Comparison of ENCODE assay signal across 9 mouse cellular contexts in genomic region chr13:37452022-37452941, GRCm38 (mm10).
DNase-seq lines count a peak whose midpoint lies in the region; ATAC-seq and TF ChIP-seq lines count a peak whose summit lies in the region.
"Had no signal": no experiment of that assay in that cellular context is flagged by ENCODE, and none has a peak within 500 bp of the region (broad histone marks: within the 10 kb centered on the region; RNA-seq: fewer than 3 reads in every experiment).

No protein-coding gene starts in this region.

- H3K9ac ChIP-seq in embryonic facial prominence, embryonic 11.5 days (replicated peaks; ENCODE audit: low read length) = peak overlapping the region; percentile 50
- peak overlapping the region; percentile 39; the same call in 1 of the 2 replicates for H3K9ac ChIP-seq in liver, embryonic 12.5 days
- H3K9ac ChIP-seq in midbrain, postnatal 0 days (replicated peaks; ENCODE audit: low read length, poor library complexity, severe bottlenecking) = peak overlapping the region; percentile 44; the same call in 1 of the 2 replicates

- no peak overlapping the region for H3K27ac ChIP-seq in embryonic facial prominence, embryonic 11.5 days (replicated peaks; ENCODE audit: low read depth, low read length)
- H3K27ac ChIP-seq in heart, embryonic 10.5 days = peak overlapping the region; percentile 67
- H3K27ac ChIP-seq in liver, embryonic 12.5 days = peak overlapping the region; percentile 66
- no peak overlapping the region for H3K27ac ChIP-seq in midbrain, postnatal 0 days (ENCODE audit: low read depth, low read length)

- peak overlapping the region; percentile 57 for H3K4me2 ChIP-seq in embryonic facial prominence, embryonic 11.5 days (ENCODE audit: low read depth, low read length)
- H3K4me2 ChIP-seq in liver, embryonic 12.5 days = peak overlapping the region; percentile 71
- peak overlapping the region; percentile 40 for H3K4me2 ChIP-seq in midbrain, postnatal 0 days (ENCODE audit: low read depth, low read length, poor library complexity, severe bottlenecking)

- peak; percentile 55 for DNase-seq in embryonic facial prominence, embryonic 11.5 days (ENCODE audit: low spot score)
- DNase-seq in heart, embryonic 10.5 days (ENCODE audit: low spot score) = peak; percentile 89
- peak; percentile 58 to 72 for DNase-seq in kidney, adult 8-10 months
- peak; percentile 48 for DNase-seq in midbrain, postnatal 0 days (ENCODE audit: low spot score)
- DNase-seq in splenic B cell, adult 2 months (ENCODE audit: low read depth, low spot score) = peak; percentile 71

- no peaks in the 10 kb centered on the region for H3K36me3 ChIP-seq in erythroblast, embryonic 14.5 days (ENCODE audit: control insufficient read depth)
- H3K36me3 ChIP-seq in embryonic facial prominence, embryonic 11.5 days (replicated peaks; ENCODE audit: control insufficient read depth, insufficient read depth, low read depth, low read length) = no peaks in the 10 kb centered on the region
- H3K36me3 ChIP-seq in heart, embryonic 10.5 days = no peaks in the 10 kb centered on the region
- H3K36me3 ChIP-seq in liver, embryonic 12.5 days = no peaks in the 10 kb centered on the region
- H3K36me3 ChIP-seq in midbrain, postnatal 0 days (ENCODE audit: insufficient read depth, low read length) = no peaks in the 10 kb centered on the region
- H3K36me3 ChIP-seq in splenic B cell, adult 2 months (ENCODE audit: control insufficient read depth, insufficient read depth, low read length, poor library complexity, severe bottlenecking) = no peaks in the 10 kb centered on the region

- H3K4me1 ChIP-seq in erythroblast, embryonic 14.5 days (ENCODE audit: control insufficient read depth) = peaks cover 16% of the 10 kb centered on the region
- peaks cover 2% of the 10 kb centered on the region; the same call in 1 of the 2 replicates for H3K4me1 ChIP-seq in embryonic facial prominence, embryonic 11.5 days (ENCODE audit: control insufficient read depth, insufficient read depth, low read length)
- H3K4me1 ChIP-seq in heart, embryonic 10.5 days = peaks cover 50% of the 10 kb centered on the region
- peaks cover 56% of the 10 kb centered on the region for H3K4me1 ChIP-seq in liver, embryonic 12.5 days
- peaks cover 7% of the 10 kb centered on the region; the same call in 1 of the 2 replicates for H3K4me1 ChIP-seq in midbrain, postnatal 0 days (ENCODE audit: insufficient read depth, low read length)

- H3K9me3 ChIP-seq in erythroblast, embryonic 14.5 days (ENCODE audit: control insufficient read depth, low read length) = no peaks in the 10 kb centered on the region
- H3K9me3 ChIP-seq in embryonic facial prominence, embryonic 11.5 days (replicated peaks; ENCODE audit: control insufficient read depth, low read length) = no peaks in the 10 kb centered on the region
- no peaks in the 10 kb centered on the region for H3K9me3 ChIP-seq in heart, embryonic 10.5 days
- H3K9me3 ChIP-seq in liver, embryonic 12.5 days (replicated peaks) = no peaks in the 10 kb centered on the region
- no peaks in the 10 kb centered on the region for H3K9me3 ChIP-seq in midbrain, postnatal 0 days (ENCODE audit: low read length)

- peaks cover 2% of the 10 kb centered on the region; the same call in 1 of the 2 replicates for H3K27me3 ChIP-seq in erythroblast, embryonic 14.5 days (ENCODE audit: control insufficient read depth)
- H3K27me3 ChIP-seq in embryonic facial prominence, embryonic 11.5 days (ENCODE audit: control insufficient read depth, insufficient read depth, low read length) = no peaks in the 10 kb centered on the region
- no peaks in the 10 kb centered on the region for H3K27me3 ChIP-seq in heart, embryonic 10.5 days (ENCODE audit: insufficient read depth, poor library complexity, severe bottlenecking)
- no peaks in the 10 kb centered on the region for H3K27me3 ChIP-seq in liver, embryonic 12.5 days (replicated peaks)
- H3K27me3 ChIP-seq in midbrain, postnatal 0 days (ENCODE audit: insufficient read depth, low read length) = 0 out of 2 replicates have a peak, but pooled peaks cover 3% of the 10 kb centered on the region
- H3K27me3 ChIP-seq in splenic B cell, adult 2 months (ENCODE audit: control insufficient read depth, insufficient read depth, low read length, poor library complexity, severe bottlenecking) = no peaks in the 10 kb centered on the region
- H3K27me3 ChIP-seq: Patski had no signal

- peak overlapping the region; percentile 36 for H3K4me3 ChIP-seq in erythroblast, embryonic 14.5 days (replicated peaks)
- peak overlapping the region; percentile 26 for H3K4me3 ChIP-seq in embryonic facial prominence, embryonic 11.5 days (ENCODE audit: low read depth, low read length)
- H3K4me3 ChIP-seq in heart, embryonic 10.5 days = peak overlapping the region; percentile 55
- peak overlapping the region; percentile 43 for H3K4me3 ChIP-seq in liver, embryonic 12.5 days
- peak overlapping the region; percentile 24 for H3K4me3 ChIP-seq in midbrain, postnatal 0 days (ENCODE audit: low read depth, low read length)

- ATAC-seq in erythroblast, adult 5-6 weeks (replicated peaks; ENCODE audit: low FRiP score, poor library complexity, severe bottlenecking) = no peak
- peak; percentile 85 for ATAC-seq in embryonic facial prominence, embryonic 11.5 days (replicated peaks; ENCODE audit: insufficient number of reproducible peaks, low FRiP score, low TSS enrichment, low read depth)
- peak; percentile 77 for ATAC-seq in liver, embryonic 12.5 days
- ATAC-seq in midbrain, postnatal 0 days (ENCODE audit: low FRiP score) = peak; percentile 81

- peak; percentile 50; the same call in 1 of the 2 replicates for TF ChIP-seq CTCF in midbrain, postnatal 0 days (IDR thresholded peaks at IDR 0.05)

- 3% methylated on average over 22 of the region's 22 CpGs for WGBS in embryonic facial prominence, embryonic 11.5 days
- WGBS in heart, embryonic 10.5 days = 3% methylated on average over 22 of the region's 22 CpGs
- 6% methylated on average over 22 of the region's 22 CpGs for WGBS in liver, embryonic 12.5 days (ENCODE audit: insufficient replicate concordance)
- 8% methylated on average over 22 of the region's 22 CpGs for WGBS in midbrain, postnatal 0 days

Comparison
In these comparisons a context has a peak if more than half of its experiments do, and no peak if none do; other contexts are left out.
1. H3K27ac ChIP-seq: peak in heart, embryonic 10.5 days (single experiment) and liver, embryonic 12.5 days (single experiment); none in embryonic facial prominence, embryonic 11.5 days (single experiment) and midbrain, postnatal 0 days (single experiment).
2. Peak in every context shown above with its lines, with median percentiles within 50 percentile points of each other: H3K4me3 ChIP-seq, DNase-seq, H3K4me2 ChIP-seq and H3K9ac ChIP-seq.